Mouse (Mus musculus): Measurements from ENCODE around the gene Cyp2s1.

- no peak for TF ChIP-seq BHLHE40 (IDR thresholded peaks at IDR 0.05; ENCODE audit: borderline replicate concordance, low read depth, low read length)
- TF ChIP-seq CTCF (IDR thresholded peaks at IDR 0.05 in 2 of 3, conservative IDR thresholded peaks at IDR 0.05 in 1 of 3; ENCODE audit: control insufficient read depth in 1 of 3, insufficient read depth in 1 of 3, low read depth in 2 of 3, low read length in 3 of 3, poor library complexity in 1 of 3, severe bottlenecking in 1 of 3) = no peak
- TF ChIP-seq ZNF384 (IDR thresholded peaks at IDR 0.05; ENCODE audit: low read depth, low read length) = no peak
- no peak for TF ChIP-seq GATA1 (IDR thresholded peaks at IDR 0.05; ENCODE audit: low read depth, low read length)
- no peak for TF ChIP-seq ELF1 (IDR thresholded peaks at IDR 0.05; ENCODE audit: low read depth, low read length)
- TF ChIP-seq MYC (IDR thresholded peaks at IDR 0.05; ENCODE audit: low read depth, low read length) = no peak
- TF ChIP-seq POLR2A (IDR thresholded peaks at IDR 0.05; ENCODE audit: control insufficient read depth in 1 of 2, insufficient read depth in 1 of 2, low read depth in 1 of 2, low read length in 2 of 2, poor library complexity in 1 of 2) = no peak
- no peak for TF ChIP-seq CHD1 (IDR thresholded peaks at IDR 0.05; ENCODE audit: low read depth, low read length)
- TF ChIP-seq EP300 (IDR thresholded peaks at IDR 0.05; ENCODE audit: low read depth in 1 of 2, low read length in 2 of 2) = no peak
- no peak for TF ChIP-seq UBTF (IDR thresholded peaks at IDR 0.05; ENCODE audit: borderline replicate concordance, insufficient read depth, low read depth, low read length)
- no peak for TF ChIP-seq USF2 (IDR thresholded peaks at IDR 0.05; ENCODE audit: borderline replicate concordance in 1 of 2, insufficient read depth in 1 of 2, low read depth in 1 of 2, low read length in 2 of 2)
Measured at GRCm38 (mm10) chr7:25753076-25753475, 63.6 kb downstream of the Cyp2s1 start.
